Mouse (Mus musculus): ENCODE measurements around the gene Marcksl1.
"Not testable (repeated sequence)": the region's sequence is repeated elsewhere in the genome, so short reads cannot be mapped to it uniquely, and the experiment has no call there.

Marcksl1 gene

DNA sequence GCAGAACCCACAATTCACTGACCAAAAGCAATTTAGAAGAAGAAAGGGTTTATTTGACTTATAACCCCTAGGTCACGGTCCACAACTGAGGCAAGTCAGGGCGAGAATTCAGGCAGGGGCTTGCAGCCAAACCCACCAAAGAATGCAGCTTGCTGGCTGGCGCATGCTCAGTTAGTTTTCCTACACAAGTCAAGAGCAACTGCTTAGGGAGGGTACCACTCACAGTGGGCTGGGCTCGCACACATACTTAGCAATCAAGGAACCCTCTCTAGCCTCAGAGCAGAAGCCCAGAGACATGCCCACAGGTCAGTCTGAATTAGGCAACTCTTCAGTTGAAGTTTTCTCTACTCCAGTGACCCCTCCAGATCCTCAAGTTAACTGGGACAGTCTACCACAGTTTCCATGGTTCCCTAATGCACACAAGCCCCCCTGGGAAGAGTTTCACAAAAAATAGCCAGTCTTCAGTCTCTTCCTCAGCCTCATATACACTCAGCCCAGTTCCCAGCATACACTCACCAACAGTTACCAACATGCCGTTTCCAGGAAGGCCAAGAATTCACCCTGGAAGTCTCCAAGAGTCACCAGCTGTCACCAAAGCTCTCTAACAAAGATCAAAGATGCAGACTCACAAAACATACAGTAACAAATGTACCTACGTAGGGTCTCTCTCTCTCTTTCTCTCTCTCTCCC is 2.5 kb upstream of the Marcksl1 start:
- DNase-seq (ENCODE audit: low spot score), result peak; percentile 57

DNA sequence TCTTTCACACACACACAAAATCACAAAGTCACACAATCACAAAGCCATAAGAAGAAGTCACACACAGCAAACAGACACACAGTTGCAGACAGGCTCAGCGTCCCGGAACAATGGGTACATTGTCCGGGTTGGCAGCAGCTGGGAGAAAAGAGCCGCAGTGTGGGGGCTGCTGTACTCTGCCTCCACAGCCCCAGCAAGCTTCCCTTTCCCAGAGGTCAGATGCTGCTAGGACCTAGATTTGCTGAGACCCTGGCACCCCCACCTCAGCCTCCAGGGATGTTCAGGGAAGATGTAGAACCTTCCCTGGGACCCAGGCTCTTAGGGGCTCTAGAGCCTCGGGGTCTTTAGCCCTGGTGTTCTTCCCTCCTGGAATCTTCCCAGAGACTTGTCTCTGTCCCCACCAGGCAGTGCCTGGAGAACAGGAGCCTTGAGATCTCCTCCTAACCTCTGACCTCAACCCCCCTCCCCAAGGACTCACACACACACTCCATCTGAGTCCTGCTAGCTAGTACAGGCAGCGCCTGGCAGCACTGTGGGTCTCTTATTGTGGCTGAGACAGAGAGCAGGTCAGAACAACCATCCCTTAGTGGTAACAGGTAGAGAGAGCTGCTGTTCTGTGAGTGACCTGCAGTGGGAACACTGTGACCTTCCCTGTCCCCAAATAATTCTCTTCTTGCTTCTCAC is 1.8 kb upstream of the Marcksl1 start:
- no peak for DNase-seq (ENCODE audit: low spot score)

DNA sequence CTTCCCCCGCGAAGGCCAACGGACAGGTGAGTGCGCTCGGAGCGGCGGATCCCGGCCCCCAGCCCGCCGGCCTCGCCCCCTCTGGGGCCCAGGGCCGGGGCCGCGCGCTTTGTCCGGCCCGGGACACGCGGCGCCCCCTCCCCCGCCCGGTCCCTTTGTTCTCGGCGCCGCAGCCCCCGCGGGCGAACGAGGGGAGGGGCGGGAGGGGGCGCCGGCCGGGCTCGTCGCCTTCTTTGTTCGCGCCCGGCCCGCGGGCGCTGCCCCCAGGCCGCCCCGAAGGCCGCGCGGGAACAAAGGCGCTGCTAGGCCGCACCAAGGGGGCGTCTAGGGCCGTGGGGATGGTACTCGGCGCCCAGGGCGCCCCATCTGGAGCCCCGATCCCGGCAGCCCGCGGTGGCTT is 510 bp downstream of the Marcksl1 start:
- no peak for DNase-seq (ENCODE audit: low spot score)

DNA sequence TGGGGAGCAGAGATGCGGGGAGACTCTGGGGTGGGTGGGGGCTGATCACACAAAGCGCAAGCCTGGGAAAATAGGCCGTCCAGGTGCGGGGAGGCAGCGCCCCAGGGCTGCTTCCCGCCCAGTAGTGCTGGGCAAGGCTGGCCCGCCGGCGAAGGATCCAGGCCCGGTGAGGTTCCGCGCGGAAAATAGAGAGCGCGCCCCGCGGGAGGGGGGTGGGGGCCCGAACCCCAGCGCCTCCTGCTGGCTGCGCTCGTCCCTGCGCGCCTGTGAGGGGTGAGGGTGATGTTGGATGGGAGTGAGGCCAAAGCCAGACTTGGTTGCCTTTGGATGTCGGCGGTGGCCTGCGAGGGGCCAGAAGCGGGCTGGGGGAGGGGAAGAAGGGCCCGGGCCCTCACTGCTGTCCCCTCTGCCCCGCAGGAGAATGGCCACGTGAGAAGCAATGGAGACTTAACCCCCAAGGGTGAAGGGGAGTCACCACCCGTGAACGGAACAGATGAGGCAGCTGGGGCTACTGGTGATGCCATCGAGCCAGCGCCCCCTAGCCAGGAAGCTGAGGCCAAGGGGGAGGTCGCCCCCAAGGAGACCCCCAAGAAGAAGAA is 1.0 kb downstream of the Marcksl1 start:
- DNase-seq (ENCODE audit: low spot score), result peak; percentile 65

DNA sequence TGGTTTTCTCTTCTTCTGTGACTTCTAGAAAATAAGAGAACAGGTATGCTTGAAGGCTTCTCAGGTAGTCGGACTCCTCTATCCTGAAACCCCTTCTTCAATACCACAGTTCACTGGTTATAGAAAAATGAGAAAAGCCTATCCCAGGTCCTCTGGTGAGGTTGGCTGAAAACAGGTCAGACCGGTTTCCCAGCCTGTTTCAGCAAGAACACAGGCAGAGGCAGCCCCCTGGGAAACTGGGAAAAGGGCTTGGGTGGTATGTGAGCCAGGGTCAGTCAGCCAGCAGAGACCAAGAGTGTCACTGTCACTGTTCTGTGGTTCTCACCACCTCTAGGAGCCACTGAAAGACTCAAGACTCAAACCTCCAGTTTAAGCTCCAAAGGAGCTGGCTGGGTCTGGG is 3.5 kb downstream of the Marcksl1 start:
- peak; percentile 54 for DNase-seq (ENCODE audit: low spot score)

DNA sequence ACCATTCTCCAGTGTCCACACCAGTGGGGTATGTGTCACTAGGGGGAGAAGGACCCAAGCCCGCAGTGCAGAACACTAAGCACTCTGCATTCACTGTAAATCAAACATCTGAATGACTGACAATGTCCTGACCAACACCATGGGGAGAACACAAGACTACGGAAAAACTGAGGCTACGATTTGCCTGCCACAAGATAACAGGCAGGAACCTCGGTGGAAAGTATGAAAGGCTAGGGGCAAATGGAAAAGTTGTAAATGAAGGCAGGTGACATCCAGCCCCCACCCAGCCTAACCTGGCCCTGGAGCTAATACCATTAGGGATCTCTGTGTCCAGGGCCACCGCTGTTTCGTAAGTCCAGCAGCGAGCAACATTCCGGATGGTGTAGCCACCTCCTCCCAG is 5.1 kb downstream of the Marcksl1 start:
- no peak for DNase-seq (ENCODE audit: low spot score)

DNA sequence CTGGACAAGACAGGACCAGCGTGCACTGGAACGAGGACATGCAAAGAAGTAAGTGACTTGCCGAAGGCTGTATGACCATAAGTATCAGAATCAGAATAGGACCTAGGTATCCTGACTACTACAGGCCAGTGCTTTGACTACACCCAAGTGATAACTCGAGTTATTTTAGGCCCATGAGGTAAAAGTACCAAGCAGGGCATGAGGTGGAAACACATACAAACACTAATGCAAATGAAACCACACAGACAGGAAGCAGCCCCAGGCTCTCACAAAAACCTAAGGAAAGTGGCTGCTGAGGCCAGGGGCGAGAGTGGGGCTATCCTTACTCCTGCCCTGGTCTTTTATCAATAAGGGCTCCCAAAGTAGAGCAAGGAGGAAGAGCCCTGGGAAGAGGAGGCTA is 12.0 kb downstream of the Marcksl1 start:
- DNase-seq (ENCODE audit: low spot score), result no peak

DNA sequence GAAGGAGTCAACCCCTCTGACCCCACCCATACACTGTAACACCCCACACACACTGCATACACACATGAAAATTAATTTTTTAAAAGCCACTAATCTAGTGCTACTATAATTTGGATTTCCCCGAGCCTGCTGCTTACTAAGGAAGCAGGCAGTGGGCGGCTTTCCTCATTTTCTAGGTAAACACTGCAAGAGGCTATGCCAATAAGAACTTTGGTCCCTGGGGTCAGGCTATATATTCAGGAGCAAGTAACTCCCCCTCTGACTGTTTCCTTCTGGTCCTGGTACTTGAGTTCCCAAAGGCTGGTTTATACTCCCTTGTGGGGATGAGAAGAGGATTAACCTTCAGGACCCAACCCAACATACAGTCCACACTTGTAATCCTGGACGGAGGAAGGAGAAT is 12.5 kb downstream of the Marcksl1 start:
- no peak for DNase-seq (ENCODE audit: low spot score)

DNA sequence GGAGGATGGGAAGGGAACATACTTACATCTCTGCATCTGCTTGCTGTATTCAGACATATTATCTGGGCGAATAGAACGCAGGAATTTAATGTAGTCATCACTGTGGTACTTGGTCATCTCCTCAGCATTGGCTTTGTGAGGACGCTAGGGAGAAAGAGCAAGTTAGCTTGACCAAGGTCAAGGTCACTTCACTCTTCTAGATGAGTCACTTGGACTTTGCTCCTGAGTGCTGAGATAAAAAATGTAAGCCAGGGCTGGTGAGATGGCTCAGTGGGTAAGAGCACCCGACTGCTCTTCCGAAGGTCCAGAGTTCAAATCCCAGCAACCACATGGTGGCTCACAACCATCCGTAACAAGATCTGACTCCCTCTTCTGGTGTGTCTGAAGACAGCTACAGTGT is 15.5 kb downstream of the Marcksl1 start:
- DNase-seq (ENCODE audit: low spot score), result not testable (repeated sequence)

DNA sequence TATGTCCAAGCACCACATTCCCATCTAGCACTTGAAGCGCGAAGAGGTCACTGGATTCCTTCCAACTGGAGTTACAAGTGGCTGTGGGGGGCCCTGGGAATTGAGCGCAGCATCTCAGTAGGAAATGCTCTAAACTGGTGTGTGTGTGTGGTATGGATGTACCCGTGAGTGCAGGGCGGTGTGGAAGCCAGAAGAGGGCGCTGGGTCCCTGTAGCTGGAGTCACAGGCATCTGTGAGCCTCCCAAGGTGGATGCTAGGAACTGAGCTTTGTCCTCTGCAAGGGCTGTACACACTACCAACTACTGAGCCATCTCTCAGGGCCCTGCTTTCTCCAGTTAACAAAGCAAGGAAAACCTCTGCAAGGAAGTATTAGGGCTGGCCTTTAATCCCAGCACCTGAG is 26.6 kb downstream of the Marcksl1 start:
- DNase-seq (ENCODE audit: low spot score), result no peak

DNA sequence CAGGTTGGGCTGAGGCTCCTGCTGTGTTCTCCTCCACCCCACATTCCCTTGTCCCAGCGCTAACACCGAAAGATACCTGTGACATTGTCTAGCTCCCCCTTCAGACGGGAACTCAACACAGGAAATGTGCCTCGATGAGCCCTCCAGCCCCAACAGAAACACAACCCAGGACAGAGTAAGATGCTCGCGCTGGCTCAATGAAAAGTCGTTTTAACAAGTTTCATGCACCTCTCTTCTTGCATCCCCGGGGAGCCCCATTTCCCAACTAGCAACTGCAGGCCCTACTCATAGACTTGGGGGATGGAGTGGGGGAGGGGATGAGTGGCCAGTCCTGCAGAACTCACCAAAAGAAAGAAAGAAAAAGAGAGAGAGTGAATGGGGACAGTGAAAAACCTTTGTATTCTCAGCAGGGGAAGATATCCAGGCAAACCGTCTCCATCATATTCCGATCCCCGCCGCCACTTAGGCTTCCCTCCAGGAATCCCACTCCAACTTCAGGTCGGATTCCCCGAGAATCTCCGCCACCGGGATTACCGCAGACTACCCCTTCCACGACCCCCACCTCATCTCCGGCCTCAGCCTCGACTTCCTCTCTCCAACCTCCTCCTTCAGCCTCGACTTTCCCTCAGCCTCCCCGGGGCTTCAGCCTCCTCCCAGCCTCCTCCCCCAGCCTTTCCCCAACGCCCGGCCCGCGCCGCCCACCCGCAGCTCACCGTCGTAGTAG is 28.6 kb downstream of the Marcksl1 start:
- DNase-seq (ENCODE audit: low spot score), result peak; percentile 57

DNA sequence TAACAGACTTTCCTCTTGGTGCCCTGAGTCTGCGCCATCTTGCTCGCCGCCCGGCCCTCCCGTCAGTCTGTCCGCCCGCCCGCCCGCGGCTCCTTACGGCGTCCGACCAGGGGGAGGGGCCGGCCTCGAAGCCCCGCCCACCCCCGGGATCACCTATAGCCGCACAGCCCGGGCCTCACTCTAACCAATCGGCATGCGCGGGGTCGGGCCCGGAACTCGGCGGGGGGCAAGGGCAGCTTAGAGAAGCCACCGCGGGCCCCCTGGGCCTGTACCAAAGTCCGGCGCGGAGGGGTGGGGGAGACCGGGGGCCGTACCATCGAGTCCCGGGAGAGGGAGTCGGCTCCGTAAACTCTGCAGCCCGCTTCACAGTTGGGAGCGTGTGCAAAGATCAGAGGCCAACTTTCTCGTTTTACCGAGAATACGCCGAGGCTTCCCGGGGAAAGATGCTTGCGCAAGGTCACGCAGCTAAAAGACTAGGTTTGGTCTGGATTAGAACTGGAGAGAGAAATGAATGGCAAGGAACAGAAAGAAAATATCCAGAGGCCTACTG is 29.3 kb downstream of the Marcksl1 start, which contains the start of gene Hdac1:
Gene Hdac1, minus strand, starts transcription at position 122 of the 550 bp plus-strand sequence.
- DNase-seq (ENCODE audit: low spot score), result peak; percentile 96

DNA sequence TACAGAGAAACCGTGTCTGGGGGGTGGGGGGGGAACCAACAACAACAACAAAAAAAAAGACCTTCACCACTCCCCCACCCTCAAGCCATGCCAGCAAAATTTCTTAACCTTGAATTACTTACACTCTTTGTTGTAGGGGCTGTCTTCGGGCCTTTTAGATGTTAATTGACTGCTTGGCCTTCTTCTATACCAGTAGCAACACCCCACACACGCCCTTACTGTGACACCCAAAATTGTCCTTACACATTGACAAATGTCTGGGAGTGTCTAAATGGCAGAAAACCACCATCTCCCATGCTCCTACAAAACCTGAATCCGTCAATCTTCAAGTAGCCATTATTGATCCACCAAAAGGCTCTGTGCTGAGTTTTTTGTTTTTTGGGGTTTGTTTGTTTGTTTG is 30.7 kb downstream of the Marcksl1 start:
- no peak for DNase-seq (ENCODE audit: low spot score)

DNA sequence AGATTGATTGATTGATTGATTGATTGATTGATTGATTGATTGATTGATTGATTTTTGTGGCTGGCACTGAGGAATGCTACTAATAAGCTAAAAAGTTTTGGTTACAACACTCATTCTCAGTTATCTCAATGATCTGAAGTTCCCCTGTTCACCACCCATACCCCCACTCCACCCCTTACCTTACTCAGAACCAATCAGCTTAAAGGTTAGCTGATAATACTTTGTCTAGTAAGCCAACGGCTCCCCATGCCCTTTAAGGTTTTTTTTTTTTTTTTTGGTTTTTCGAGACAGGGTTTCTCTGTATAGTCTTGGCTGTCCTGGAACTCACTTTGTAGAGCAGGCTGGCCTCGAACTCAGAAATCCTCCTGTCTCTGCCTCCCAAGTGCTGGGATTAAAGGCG is 34.2 kb downstream of the Marcksl1 start:
- not testable (repeated sequence) for DNase-seq (ENCODE audit: low spot score)

DNA sequence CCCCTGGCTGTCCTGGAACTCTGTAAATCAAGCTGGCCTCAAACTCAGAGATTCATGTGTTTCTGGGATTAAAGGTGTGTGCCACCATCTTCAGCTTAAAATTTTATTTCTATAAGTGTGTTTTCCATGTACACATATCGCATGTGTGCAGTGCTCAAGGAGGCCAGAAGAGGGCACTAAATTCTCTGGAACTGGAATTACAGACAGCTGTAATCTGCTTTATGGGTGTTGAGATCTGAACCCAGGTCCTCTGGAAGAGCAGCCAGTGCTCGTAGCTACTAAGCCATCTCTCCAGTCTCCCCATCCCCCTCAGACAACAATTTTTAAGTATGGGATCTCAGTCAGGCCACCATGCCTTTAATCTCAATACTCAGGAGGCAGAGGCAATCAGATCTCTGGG is 35.9 kb downstream of the Marcksl1 start:
- peak; percentile 32 for DNase-seq (ENCODE audit: low spot score)

DNA sequence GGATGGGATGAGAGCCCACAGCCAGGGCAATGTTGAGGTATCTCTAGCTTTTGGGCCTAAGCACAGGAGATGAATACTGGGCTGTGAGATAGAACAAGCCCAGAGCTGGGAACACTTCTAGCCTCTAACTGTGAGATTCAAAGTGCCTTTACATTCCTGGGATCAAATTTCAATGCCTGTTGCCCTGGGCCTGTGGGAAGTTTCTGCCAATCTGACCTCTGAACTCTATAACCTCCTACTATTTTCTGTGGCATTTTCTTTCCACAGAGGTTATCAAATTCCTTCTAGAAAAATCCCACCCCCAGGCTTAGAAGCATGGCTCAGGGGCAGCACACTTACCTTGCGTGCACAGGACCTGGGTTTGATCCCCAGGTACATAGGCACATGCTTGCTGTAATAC is 36.9 kb downstream of the Marcksl1 start:
- DNase-seq (ENCODE audit: low spot score), result peak; percentile 55

DNA sequence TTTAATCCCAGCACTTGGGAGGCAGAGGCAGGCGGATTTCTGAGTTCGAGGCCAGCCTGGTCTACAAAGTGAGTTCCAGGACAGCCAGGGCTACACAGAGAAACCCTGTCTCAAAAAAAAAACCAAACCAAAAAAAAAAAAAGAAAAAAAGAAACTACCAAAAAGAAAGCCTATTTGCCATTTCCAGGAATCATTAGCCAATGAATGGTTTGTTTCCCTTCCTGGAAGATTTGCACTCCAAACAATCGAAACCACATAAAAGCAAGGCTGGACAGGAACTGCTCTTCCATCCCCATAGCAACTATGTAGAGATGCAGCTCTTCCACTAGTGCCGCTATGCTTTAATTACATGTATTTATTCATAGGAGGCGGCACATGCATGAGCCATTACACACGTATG is 41.1 kb downstream of the Marcksl1 start:
- not testable (repeated sequence) for DNase-seq (ENCODE audit: low spot score)

DNA sequence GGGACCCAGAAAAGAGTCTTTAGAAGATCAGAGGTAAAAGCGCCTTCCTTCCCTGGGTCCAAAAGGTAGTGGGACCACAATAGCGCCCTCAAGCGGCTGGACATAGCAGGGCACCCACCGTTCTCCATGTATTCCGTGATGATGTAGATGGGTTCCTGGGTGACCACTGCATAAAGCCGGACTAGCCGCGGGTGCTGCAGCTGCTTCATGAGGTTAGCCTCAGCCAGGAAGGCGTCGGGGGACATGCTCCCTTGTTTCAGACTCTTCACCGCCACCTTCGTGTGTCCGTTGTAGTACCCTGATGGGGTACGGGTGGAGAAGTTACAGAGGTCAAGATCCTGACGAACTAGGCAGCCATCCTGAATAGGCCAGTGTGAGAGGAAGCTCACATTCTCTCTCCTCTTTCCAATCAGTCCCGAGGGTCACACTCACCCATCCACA is 42.1 kb downstream of the Marcksl1 start:
- peak; percentile 84 for DNase-seq (ENCODE audit: low spot score)

DNA sequence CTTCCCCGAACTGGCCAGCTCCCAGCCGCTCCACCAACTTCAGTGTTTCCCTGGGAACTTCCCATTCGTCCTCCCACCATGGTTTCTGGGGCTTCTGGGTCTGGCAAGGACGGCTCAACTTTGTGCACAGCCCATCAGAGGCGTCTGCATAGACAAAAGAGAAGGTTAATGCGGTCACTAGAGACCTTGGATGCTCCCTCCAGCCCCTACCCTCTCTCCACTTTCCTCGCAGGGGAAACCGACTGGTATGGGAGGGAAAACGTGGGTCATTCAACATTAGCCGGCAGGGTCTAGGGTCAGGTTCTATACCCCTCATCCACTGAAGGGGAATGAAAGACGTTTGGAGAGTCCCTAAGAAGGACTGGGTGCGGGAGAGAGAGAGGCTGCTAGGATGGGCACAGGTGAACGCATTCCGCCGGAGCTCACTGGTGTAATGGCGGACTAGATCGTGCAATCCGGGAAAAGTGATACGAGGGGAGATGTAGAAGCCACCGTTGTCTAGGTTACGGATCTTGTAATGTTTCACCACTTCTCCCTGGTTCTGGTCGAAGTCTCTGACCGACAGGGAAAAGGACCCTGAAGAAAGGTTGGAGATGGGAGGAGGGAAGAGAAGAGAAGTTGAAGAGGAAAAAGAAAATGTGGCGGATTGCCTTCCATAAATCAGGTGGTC is 42.6 kb downstream of the Marcksl1 start:
- peak; percentile 20 for DNase-seq (ENCODE audit: low spot score)

DNA sequence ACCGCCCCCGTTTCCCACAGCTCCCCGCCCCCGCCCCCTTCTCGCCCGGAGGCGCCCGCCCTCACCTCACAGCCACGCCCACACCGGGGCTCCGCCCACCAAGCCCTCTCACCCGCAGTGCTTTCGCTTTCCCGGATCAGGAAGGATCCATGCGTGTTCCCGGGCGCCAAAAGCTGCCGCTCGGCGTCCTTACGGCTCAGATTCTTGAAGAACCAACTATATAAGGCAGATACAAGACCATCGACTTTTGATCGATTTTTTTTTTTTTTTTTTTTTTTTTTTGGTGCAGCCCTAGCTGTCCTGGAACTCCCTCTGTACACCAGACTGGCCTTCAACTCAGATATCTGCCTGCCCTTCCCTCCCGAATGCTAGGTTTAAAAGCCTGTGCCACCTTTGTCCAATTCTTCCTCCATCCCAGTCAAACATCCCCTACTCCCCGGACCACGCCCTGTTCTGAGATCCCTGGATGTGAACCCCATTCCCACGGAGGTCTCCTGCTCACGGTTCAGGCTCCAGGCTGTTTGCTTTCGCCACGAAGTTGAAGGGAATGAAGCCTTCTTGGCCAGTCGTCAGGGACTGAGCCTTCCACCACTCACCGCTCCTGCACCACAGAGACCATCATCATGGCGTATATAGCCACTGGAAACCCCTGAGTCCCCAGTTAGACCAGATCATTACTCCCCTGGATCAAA is 43.3 kb downstream of the Marcksl1 start:
- peak; percentile 92 for DNase-seq (ENCODE audit: low spot score)

DNA sequence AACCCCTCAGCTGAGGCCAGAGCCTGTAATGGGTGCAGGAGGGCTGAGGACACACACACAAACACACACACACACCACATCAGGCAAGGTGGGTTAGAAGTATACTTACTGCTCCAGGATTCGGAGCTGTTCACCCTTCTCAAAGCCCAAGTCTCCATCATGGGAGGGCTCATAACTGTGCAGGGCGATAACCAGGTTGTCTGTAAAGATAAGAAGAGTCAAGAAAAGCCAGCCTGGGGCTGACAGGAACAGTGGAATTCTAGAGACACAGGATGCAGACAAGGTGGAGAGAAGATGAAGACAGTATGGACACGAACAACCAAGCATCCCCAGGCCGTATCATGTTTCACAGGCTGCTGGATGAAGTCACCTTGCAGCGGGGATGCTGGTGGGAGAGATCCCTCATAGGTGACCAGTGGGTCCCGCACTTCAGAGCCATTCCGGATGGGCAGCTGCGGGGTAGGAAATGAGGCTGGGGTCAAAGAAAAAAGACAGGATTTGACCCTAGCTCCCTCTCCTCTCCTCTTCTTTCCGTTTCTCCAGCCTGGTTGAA is 44.0 kb downstream of the Marcksl1 start:
- DNase-seq (ENCODE audit: low spot score), result peak; percentile 28

All from embryo, embryonic 10 days (tissue).